Mouse (Mus musculus) liver, embryonic 14.5 days (tissue): ENCODE measurements around the gene H2-Ab1.

Experiments
- CTCF ChIP-seq: IDR thresholded peaks from 2 replicates; pipeline ENCODE4 v1.5.1; 2016; ENCODE audit warnings: antibody characterized with exemption, low read depth, control low read depth
- EP300 ChIP-seq: IDR thresholded peaks from 2 replicates; pipeline ENCODE4 v1.6.1; 2016; ENCODE audit warnings: antibody characterized with exemption, low read depth

- TF ChIP-seq EP300: no peak
- no peak for TF ChIP-seq CTCF
These were observed 13.5 kb downstream of the H2-Ab1 start for GRCm38 (mm10) chr17:34270940-34271339.
